Mouse (Mus musculus) lung, postnatal 0 days (tissue): ENCODE measurements around the gene Sh2d2a.

Source experiments
- CTCF ChIP-seq: IDR thresholded peaks from 2 replicates; pipeline ENCODE4 v1.5.1; 2016; ENCODE audit warnings: antibody characterized with exemption, mild to moderate bottlenecking
- EP300 ChIP-seq: IDR thresholded peaks from 2 replicates; pipeline ENCODE4 v1.6.1; 2016; ENCODE audit warnings: antibody characterized with exemption, mild to moderate bottlenecking, control low read depth

GRCm38 (mm10) chr3:87886004-87886365 is 39.4 kb downstream of the Sh2d2a start:
- TF ChIP-seq CTCF (no peak), EP300 (no peak)
